Mouse (Mus musculus): Measurements from ENCODE around the gene Ate1. TPM values are rescaled to one million over a fixed set of nuclear protein-coding genes. Genes with fewer than 3 reads are reported as not detected.

Ate1 gene
- polyA plus RNA-seq, 1 experiment from 2014 or later: 69.5 TPM

- peaks cover 7% of the 10 kb centered on the region; the same call in 1 of the 2 replicates for H3K36me3 ChIP-seq (ENCODE audit: insufficient read depth, low read length)
- H3K4me1 ChIP-seq (ENCODE audit: insufficient read depth, low read depth, low read length): no peaks in the 10 kb centered on the region
- no peak overlapping the region for H3K9ac ChIP-seq (replicated peaks; ENCODE audit: low read depth)
- H3K9me3 ChIP-seq (ENCODE audit: low read length): no peaks in the 10 kb centered on the region
- no peaks in the 10 kb centered on the region for H3K27me3 ChIP-seq (replicated peaks; ENCODE audit: insufficient read depth, low read length)
- no peak overlapping the region for H3K4me2 ChIP-seq (replicated peaks; ENCODE audit: low read depth, low read length)
- ATAC-seq (no peak), DNase-seq (ENCODE audit: low spot score) (no peak)
- no peak overlapping the region for H3K4me3 ChIP-seq (ENCODE audit: low read depth, low read length)
- WGBS: 61% methylated on average over 3 of the region's 3 CpGs
- H3K27ac ChIP-seq (ENCODE audit: low read length): no peak overlapping the region
- no peak for TF ChIP-seq CTCF (IDR thresholded peaks at IDR 0.05)
- TF ChIP-seq EP300 (IDR thresholded peaks at IDR 0.05): no peak
These were observed 65.9 kb downstream of the Ate1 start for GRCm38 (mm10) chr7:130454226-130454625.

GRCm38 (mm10) chr7:130435776-130436175, 84.4 kb downstream of the Ate1 start:
- no peak for DNase-seq (ENCODE audit: low spot score)
- no peak overlapping the region for H3K4me3 ChIP-seq (ENCODE audit: low read depth, low read length)
- no peaks in the 10 kb centered on the region for H3K27me3 ChIP-seq (replicated peaks; ENCODE audit: insufficient read depth, low read length)
- TF ChIP-seq CTCF (IDR thresholded peaks at IDR 0.05): no peak
- TF ChIP-seq EP300 (IDR thresholded peaks at IDR 0.05): no peak
- H3K4me2 ChIP-seq (replicated peaks; ENCODE audit: low read depth, low read length): no peak overlapping the region
- no peaks in the 10 kb centered on the region for H3K36me3 ChIP-seq (ENCODE audit: insufficient read depth, low read length)
- no peaks in the 10 kb centered on the region for H3K9me3 ChIP-seq (ENCODE audit: low read length)
- 91% methylated on average over 5 of the region's 5 CpGs for WGBS
- no peak overlapping the region for H3K27ac ChIP-seq (ENCODE audit: low read length)
- H3K4me1 ChIP-seq (ENCODE audit: insufficient read depth, low read depth, low read length): no peaks in the 10 kb centered on the region
- no peak overlapping the region for H3K9ac ChIP-seq (replicated peaks; ENCODE audit: low read depth)
- no peak for ATAC-seq

- WGBS: 71% methylated on average over 2 of the region's 2 CpGs
- H3K4me3 ChIP-seq (ENCODE audit: low read depth, low read length): no peak overlapping the region
These were observed 88.0 kb downstream of the Ate1 start for GRCm38 (mm10) chr7:130432141-130432540.

GRCm38 (mm10) chr7:130426586-130426985, 93.6 kb downstream of the Ate1 start:
- WGBS: 19% methylated on average over 5 of the region's 5 CpGs

More at GRCm38 (mm10) chr7:130432141-130432540, 88.0 kb downstream of the Ate1 start:
- no peak for TF ChIP-seq CTCF (IDR thresholded peaks at IDR 0.05)
- TF ChIP-seq EP300 (IDR thresholded peaks at IDR 0.05): no peak
- no peaks in the 10 kb centered on the region for H3K27me3 ChIP-seq (replicated peaks; ENCODE audit: insufficient read depth, low read length)
- no peak overlapping the region for H3K9ac ChIP-seq (replicated peaks; ENCODE audit: low read depth)
- no peak for ATAC-seq
- no peaks in the 10 kb centered on the region for H3K36me3 ChIP-seq (ENCODE audit: insufficient read depth, low read length)
- no peak overlapping the region for H3K4me2 ChIP-seq (replicated peaks; ENCODE audit: low read depth, low read length)
- H3K9me3 ChIP-seq (ENCODE audit: low read length): no peaks in the 10 kb centered on the region
- no peak overlapping the region for H3K27ac ChIP-seq (ENCODE audit: low read length)
- H3K4me1 ChIP-seq (ENCODE audit: insufficient read depth, low read depth, low read length): no peaks in the 10 kb centered on the region
- peak; percentile 36 for DNase-seq (ENCODE audit: low spot score)

GRCm38 (mm10) chr7:130425991-130426390, 94.2 kb downstream of the Ate1 start:
- no peak for DNase-seq (ENCODE audit: low spot score)
- H3K9me3 ChIP-seq (ENCODE audit: low read length): no peaks in the 10 kb centered on the region
- no peak overlapping the region for H3K4me3 ChIP-seq (ENCODE audit: low read depth, low read length)
- 0 out of 2 replicates have a peak, but pooled peaks cover 3% of the 10 kb centered on the region for H3K4me1 ChIP-seq (ENCODE audit: insufficient read depth, low read depth, low read length)
- ATAC-seq: no peak
- H3K27me3 ChIP-seq (replicated peaks; ENCODE audit: insufficient read depth, low read length): no peaks in the 10 kb centered on the region
- no peaks in the 10 kb centered on the region for H3K36me3 ChIP-seq (ENCODE audit: insufficient read depth, low read length)
- H3K9ac ChIP-seq (replicated peaks; ENCODE audit: low read depth): no peak overlapping the region
- TF ChIP-seq EP300 (IDR thresholded peaks at IDR 0.05) (no peak), CTCF (IDR thresholded peaks at IDR 0.05) (no peak)
- H3K4me2 ChIP-seq (replicated peaks; ENCODE audit: low read depth, low read length): no peak overlapping the region
- WGBS: 40% methylated on average over 2 of the region's 2 CpGs
- H3K27ac ChIP-seq (ENCODE audit: low read length): no peak overlapping the region

More at GRCm38 (mm10) chr7:130426586-130426985, 93.6 kb downstream of the Ate1 start:
- Histone ChIP-seq H3K27me3 (replicated peaks; ENCODE audit: insufficient read depth, low read length) (no peaks in the 10 kb centered on the region), H3K4me2 (replicated peaks; ENCODE audit: low read depth, low read length) (no peak overlapping the region), H3K9me3 (ENCODE audit: low read length) (no peaks in the 10 kb centered on the region), H3K36me3 (ENCODE audit: insufficient read depth, low read length) (no peaks in the 10 kb centered on the region), H3K27ac (ENCODE audit: low read length) (no peak overlapping the region), H3K4me3 (ENCODE audit: low read depth, low read length) (no peak overlapping the region), H3K9ac (replicated peaks; ENCODE audit: low read depth) (no peak overlapping the region), H3K4me1 (ENCODE audit: insufficient read depth, low read depth, low read length) (0 out of 2 replicates have a peak, but pooled peaks cover 3% of the 10 kb centered on the region)
- TF ChIP-seq EP300 (IDR thresholded peaks at IDR 0.05) (no peak), CTCF (IDR thresholded peaks at IDR 0.05) (no peak)
- no peak for ATAC-seq
- DNase-seq (ENCODE audit: low spot score): peak; percentile 6

- ATAC-seq: no peak
- Histone ChIP-seq H3K4me1 (ENCODE audit: insufficient read depth, low read depth, low read length) (no peaks in the 10 kb centered on the region), H3K36me3 (ENCODE audit: insufficient read depth, low read length) (peaks cover 5% of the 10 kb centered on the region; the same call in 1 of the 2 replicates), H3K4me2 (replicated peaks; ENCODE audit: low read depth, low read length) (no peak overlapping the region), H3K4me3 (ENCODE audit: low read depth, low read length) (no peak overlapping the region), H3K9me3 (ENCODE audit: low read length) (no peaks in the 10 kb centered on the region), H3K27me3 (replicated peaks; ENCODE audit: insufficient read depth, low read length) (no peaks in the 10 kb centered on the region), H3K9ac (replicated peaks; ENCODE audit: low read depth) (no peak overlapping the region), H3K27ac (ENCODE audit: low read length) (no peak overlapping the region)
- 50% methylated on average over 1 of the region's 1 CpGs for WGBS
- DNase-seq (ENCODE audit: low spot score): no peak
- no peak for TF ChIP-seq CTCF (IDR thresholded peaks at IDR 0.05)
- no peak for TF ChIP-seq EP300 (IDR thresholded peaks at IDR 0.05)
These were observed 100.2 kb downstream of the Ate1 start for GRCm38 (mm10) chr7:130419961-130420360.

- Histone ChIP-seq H3K4me1 (ENCODE audit: insufficient read depth, low read depth, low read length) (no peaks in the 10 kb centered on the region), H3K27ac (ENCODE audit: low read length) (no peak overlapping the region), H3K4me2 (replicated peaks; ENCODE audit: low read depth, low read length) (no peak overlapping the region), H3K9ac (replicated peaks; ENCODE audit: low read depth) (no peak overlapping the region), H3K9me3 (ENCODE audit: low read length) (no peaks in the 10 kb centered on the region), H3K27me3 (replicated peaks; ENCODE audit: insufficient read depth, low read length) (no peaks in the 10 kb centered on the region), H3K4me3 (ENCODE audit: low read depth, low read length) (no peak overlapping the region), H3K36me3 (ENCODE audit: insufficient read depth, low read length) (no peaks in the 10 kb centered on the region)
- DNase-seq (ENCODE audit: low spot score) (no peak), ATAC-seq (no peak)
- TF ChIP-seq CTCF (IDR thresholded peaks at IDR 0.05) (no peak), EP300 (IDR thresholded peaks at IDR 0.05) (no peak)
- 75% methylated on average over 10 of the region's 10 CpGs for WGBS
These were observed 112.5 kb downstream of the Ate1 start for GRCm38 (mm10) chr7:130407622-130408021.
